Mouse (Mus musculus) neural tube, embryonic 11.5 days (tissue): Measurements from ENCODE around the gene Best2. TPM values are rescaled to one million over a fixed set of nuclear protein-coding genes. Genes with fewer than 3 reads are reported as not detected.

Source experiments
- ATAC-seq: fragments of 200-750 bp; cut with Nextera tagmentation; 2 replicates; pipeline ENCODE4 v1.8.0; 2017; ENCODE audit warnings: moderate number of reproducible peaks, mild to moderate bottlenecking, moderate TSS enrichment, moderate library complexity; ENCODE audit not compliant: insufficient read depth, low FRiP score, low TSS enrichment
- DNase-seq: peaks from one replicate; pipeline ENCODE4 v3.0.0-alpha.2; 2015; ENCODE audit warnings: low spot score
- H3K27ac ChIP-seq: fragments of 300-500 bp; sonication (generic); 2 replicates; pipeline ENCODE4 v1.5.1; 2014; ENCODE audit warnings: low read depth, mild to moderate bottlenecking, low read length
- H3K27me3 ChIP-seq: fragments of 300-500 bp; sonication (generic); 2 replicates; pipeline ENCODE4 v1.6.1; 2014; ENCODE audit warnings: mild to moderate bottlenecking, low read length, mixed read lengths; ENCODE audit not compliant: control insufficient read depth, insufficient read depth
- H3K36me3 ChIP-seq: fragments of 300-500 bp; sonication (generic); 2 replicates; pipeline ENCODE4 v1.6.1; 2014; ENCODE audit warnings: mild to moderate bottlenecking, low read length, moderate library complexity, mixed read lengths; ENCODE audit not compliant: control insufficient read depth, insufficient read depth
- H3K4me1 ChIP-seq: fragments of 300-500 bp; sonication (generic); 2 replicates; pipeline ENCODE4 v1.6.1; 2014; ENCODE audit warnings: low read length, mixed read lengths; ENCODE audit not compliant: control insufficient read depth, insufficient read depth
- H3K4me2 ChIP-seq: fragments of 300-500 bp; sonication (generic); 2 replicates; pipeline ENCODE4 v1.6.1; 2014; ENCODE audit warnings: low read depth, mild to moderate bottlenecking, moderate library complexity
- H3K4me3 ChIP-seq: fragments of 300-500 bp; sonication (generic); 2 replicates; pipeline ENCODE4 v1.5.1; 2014; ENCODE audit warnings: low read depth, low read length
- H3K9ac ChIP-seq: fragments of 300-500 bp; sonication (generic); 2 replicates; pipeline ENCODE4 v1.6.1; 2014; ENCODE audit warnings: mild to moderate bottlenecking, low read length
- H3K9me3 ChIP-seq: fragments of 300-500 bp; sonication (generic); 2 replicates; pipeline ENCODE4 v1.6.1; 2016; ENCODE audit warnings: low read length; ENCODE audit not compliant: control insufficient read depth
- WGBS: fragments of 180-500 bp; shearing (Covaris S2); extraction: QIAGEN DNeasy Blood & Tissue Kit; methylation state at CpG from one replicate; pipeline ENCODE4 v1.1.7; 2014; 5-methylcytosine and 5-hydroxymethylcytosine counted together
- polyA plus RNA-seq: library from polyadenylated mRNA; unstranded; fragments of >200 nt; fragmentation: Nextera tagmentation; extraction: Ambion mirVana; gene quantifications from 2 replicates; pipeline ENCODE4 v1.2.1, GENCODE M21; 2014

The Best2 gene
- polyA plus RNA-seq, 1 experiment from 2014 or later = not detected

- Histone ChIP-seq H3K4me3 (peak overlapping the region; percentile 79), H3K27me3 (no peaks in the 10 kb centered on the region), H3K9ac (peak overlapping the region; percentile 69), H3K27ac (peak overlapping the region; percentile 98), H3K9me3 (no peaks in the 10 kb centered on the region), H3K4me2 (peak overlapping the region; percentile 98), H3K4me1 (peaks cover 14% of the 10 kb centered on the region; the same call in 1 of the 2 replicates), H3K36me3 (peaks cover 14% of the 10 kb centered on the region)
- DNase-seq (no peak), ATAC-seq (peak; percentile 40)
- WGBS = 0% methylated on average over 9 of the region's 9 CpGs
Measured at GRCm38 (mm10) chr8:85036381-85036717, 22.0 kb upstream of the Best2 start.

- H3K9me3 ChIP-seq = no peaks in the 10 kb centered on the region
- peak overlapping the region; percentile 69 for H3K9ac ChIP-seq
- peak overlapping the region; percentile 98 for H3K27ac ChIP-seq
- peaks cover 14% of the 10 kb centered on the region; the same call in 1 of the 2 replicates for H3K4me1 ChIP-seq
- under 1% methylated on average over 15 of the region's 15 CpGs for WGBS
- H3K27me3 ChIP-seq = no peaks in the 10 kb centered on the region
- ATAC-seq (0 out of 2 replicates have a peak, but pooled peaks have one; percentile 0), DNase-seq (no peak)
- H3K4me3 ChIP-seq = peak overlapping the region; percentile 79
- peak overlapping the region; percentile 98 for H3K4me2 ChIP-seq
- peaks cover 12% of the 10 kb centered on the region for H3K36me3 ChIP-seq
Measured at GRCm38 (mm10) chr8:85035728-85036310, 21.5 kb upstream of the Best2 start.

DNA sequence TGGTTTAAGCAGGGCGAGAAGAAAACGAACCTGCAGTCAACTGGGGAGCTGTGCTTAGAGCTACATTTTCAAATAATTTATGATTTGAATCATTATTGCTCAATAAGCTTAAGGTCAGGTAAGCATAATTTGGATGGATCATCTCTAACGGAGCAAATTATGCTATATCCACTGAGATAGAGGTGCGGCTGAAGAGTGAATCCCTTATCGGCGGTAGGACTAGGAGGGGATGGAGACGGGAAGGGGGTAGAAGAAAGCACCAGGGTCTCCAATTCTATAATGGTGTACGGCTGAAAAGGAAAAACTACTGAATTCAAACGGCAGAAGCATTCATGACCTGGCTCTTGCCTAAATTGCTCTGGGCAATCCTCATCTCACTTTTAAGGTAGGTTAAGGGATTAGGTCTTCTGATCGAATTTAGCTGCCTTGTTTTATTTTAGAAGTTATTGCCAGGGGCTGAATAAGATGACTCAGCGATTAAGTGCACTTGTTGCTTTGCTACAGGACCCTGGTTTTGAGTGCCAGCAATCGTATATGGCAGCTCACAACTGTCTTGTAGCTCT is 20.9 kb upstream of the Best2 start:
- peaks cover 14% of the 10 kb centered on the region; the same call in 1 of the 2 replicates for H3K4me1 ChIP-seq
- H3K4me2 ChIP-seq = peak overlapping the region; percentile 98
- peak overlapping the region; percentile 79 for H3K4me3 ChIP-seq
- peak overlapping the region; percentile 69 for H3K9ac ChIP-seq
- WGBS = 8% methylated on average over 12 of the region's 12 CpGs
- no peak overlapping the region for H3K27ac ChIP-seq
- no peak for ATAC-seq
- no peak for DNase-seq
- peaks cover 11% of the 10 kb centered on the region for H3K36me3 ChIP-seq
- H3K27me3 ChIP-seq = no peaks in the 10 kb centered on the region
- no peaks in the 10 kb centered on the region for H3K9me3 ChIP-seq

DNA sequence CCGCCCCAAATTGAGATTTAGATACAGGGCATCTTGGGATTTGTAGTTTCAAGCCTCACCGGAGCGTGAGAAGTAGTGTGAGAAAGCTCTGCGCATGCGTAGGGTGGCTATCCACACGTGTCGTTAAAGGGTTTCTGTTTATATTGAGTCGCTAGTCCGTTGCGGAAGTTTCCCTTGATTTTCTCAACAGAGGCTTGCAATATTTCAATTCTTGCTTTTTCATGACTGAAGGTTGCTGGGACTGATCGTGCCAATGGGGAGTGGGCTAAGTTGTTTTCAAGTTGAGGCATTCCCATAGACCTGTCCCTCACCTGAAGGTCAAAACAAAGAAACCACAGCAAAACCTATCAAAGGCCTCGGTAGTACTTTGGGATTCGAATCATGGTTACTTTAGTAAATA is 20.4 kb upstream of the Best2 start:
- H3K36me3 ChIP-seq = peaks cover 9% of the 10 kb centered on the region
- H3K27me3 ChIP-seq = no peaks in the 10 kb centered on the region
- peak overlapping the region; percentile 79; the same call in 1 of the 2 replicates for H3K4me3 ChIP-seq
- 8% methylated on average over 12 of the region's 13 CpGs for WGBS
- ATAC-seq (no peak), DNase-seq (peak; percentile 68)
- peaks cover 12% of the 10 kb centered on the region; the same call in 1 of the 2 replicates for H3K4me1 ChIP-seq
- H3K9me3 ChIP-seq = no peaks in the 10 kb centered on the region
- H3K9ac ChIP-seq = no peak overlapping the region
- no peak overlapping the region for H3K27ac ChIP-seq
- H3K4me2 ChIP-seq = peak overlapping the region; percentile 98

GRCm38 (mm10) chr8:85033867-85034266 is 19.5 kb upstream of the Best2 start:
- ATAC-seq = no peak
- H3K9ac ChIP-seq = no peak overlapping the region
- H3K9me3 ChIP-seq = no peaks in the 10 kb centered on the region
- WGBS = 45% methylated on average over 1 of the region's 1 CpGs
- no peak overlapping the region for H3K27ac ChIP-seq
- H3K4me3 ChIP-seq = no peak overlapping the region
- no peaks in the 10 kb centered on the region for H3K27me3 ChIP-seq
- H3K36me3 ChIP-seq = peaks cover 16% of the 10 kb centered on the region
- no peak overlapping the region for H3K4me2 ChIP-seq
- no peak for DNase-seq
- peaks cover 15% of the 10 kb centered on the region for H3K4me1 ChIP-seq

DNA sequence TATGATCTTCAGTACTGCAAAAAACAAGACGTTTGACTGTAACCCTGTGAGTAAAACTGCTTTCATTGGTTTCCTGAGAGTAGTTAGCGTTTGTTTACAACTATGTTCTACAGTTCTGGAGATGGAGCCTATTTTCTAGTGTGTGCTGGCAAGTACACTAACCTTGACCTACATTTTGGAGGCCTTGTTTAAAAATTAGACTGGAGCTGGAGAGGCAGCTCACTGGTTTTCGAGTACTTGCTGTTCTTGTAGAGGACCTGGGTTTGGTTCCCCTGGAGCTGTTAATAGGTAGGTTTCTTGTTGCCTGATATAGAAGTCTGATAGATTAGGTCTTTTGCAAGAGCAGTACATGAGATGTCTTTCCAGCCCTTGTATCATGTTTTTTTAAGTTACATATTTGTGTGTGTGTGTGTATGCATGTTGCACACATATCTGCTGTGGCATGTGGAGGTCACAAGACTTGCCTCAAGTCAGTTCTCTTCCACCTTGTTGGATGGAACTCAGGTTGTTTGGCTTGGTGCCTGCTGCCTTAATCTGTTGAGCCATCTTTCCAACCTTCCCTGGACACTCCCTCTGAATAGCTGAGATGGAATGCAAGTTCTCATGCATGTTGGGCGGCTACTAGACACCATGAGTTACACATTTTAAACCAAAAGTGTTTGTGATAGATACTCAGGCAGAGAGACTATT is 18.4 kb upstream of the Best2 start:
- no peak overlapping the region for H3K9ac ChIP-seq
- DNase-seq = no peak
- H3K4me1 ChIP-seq = peaks cover 19% of the 10 kb centered on the region
- H3K36me3 ChIP-seq = peaks cover 16% of the 10 kb centered on the region
- no peak for ATAC-seq
- H3K27ac ChIP-seq = no peak overlapping the region
- WGBS = 82% methylated on average over 4 of the region's 4 CpGs
- H3K4me2 ChIP-seq = no peak overlapping the region
- H3K4me3 ChIP-seq = no peak overlapping the region
- no peaks in the 10 kb centered on the region for H3K9me3 ChIP-seq
- no peaks in the 10 kb centered on the region for H3K27me3 ChIP-seq

GRCm38 (mm10) chr8:85029271-85029670 is 14.9 kb upstream of the Best2 start:
- 93% methylated on average over 14 of the region's 14 CpGs for WGBS

DNA sequence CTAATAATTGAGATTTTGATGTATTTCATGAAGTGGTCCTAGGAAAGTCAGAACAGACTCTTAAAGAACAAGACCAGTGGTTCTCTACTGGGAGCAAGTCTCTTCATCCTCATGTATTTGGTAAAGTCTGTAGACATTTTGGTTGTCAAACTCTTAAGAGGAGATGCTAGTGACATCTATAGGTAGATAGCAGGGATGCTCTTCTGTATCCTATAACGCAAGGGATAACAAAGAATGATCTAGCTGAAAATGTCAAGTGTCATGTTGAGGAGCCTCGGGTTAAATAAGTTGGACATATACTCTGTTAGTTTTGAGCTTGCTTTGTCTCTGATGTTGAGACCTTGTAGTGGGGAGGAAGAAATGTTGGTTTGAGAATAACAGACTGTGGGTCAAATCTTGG is 13.6 kb upstream of the Best2 start:
- H3K4me2 ChIP-seq = peak overlapping the region; percentile 57
- DNase-seq (no peak), ATAC-seq (no peak)
- H3K27ac ChIP-seq = no peak overlapping the region
- H3K27me3 ChIP-seq = no peaks in the 10 kb centered on the region
- H3K9me3 ChIP-seq = no peaks in the 10 kb centered on the region
- peak overlapping the region; percentile 100 for H3K4me3 ChIP-seq
- H3K4me1 ChIP-seq = peaks cover 27% of the 10 kb centered on the region
- H3K36me3 ChIP-seq = peaks cover 15% of the 10 kb centered on the region
- peak overlapping the region; percentile 99 for H3K9ac ChIP-seq
- 35% methylated on average over 2 of the region's 2 CpGs for WGBS

More at GRCm38 (mm10) chr8:85029271-85029670, 14.9 kb upstream of the Best2 start:
- Histone ChIP-seq H3K4me3 (0 out of 2 replicates have a peak overlapping the region, but pooled peaks have one; percentile 6), H3K27me3 (no peaks in the 10 kb centered on the region), H3K9ac (no peak overlapping the region), H3K4me1 (peaks cover 23% of the 10 kb centered on the region), H3K36me3 (peaks cover 16% of the 10 kb centered on the region), H3K4me2 (peak overlapping the region; percentile 9), H3K9me3 (no peaks in the 10 kb centered on the region), H3K27ac (no peak overlapping the region)
- ATAC-seq (no peak), DNase-seq (no peak)
